Comparison of ENCODE assay signal across 41 mouse cellular contexts in genomic region chr6:57271881-57272280, GRCm38 (mm10). TPM values are rescaled to one million over a fixed set of nuclear protein-coding genes. Genes with fewer than 3 reads are reported as not detected.
"Had no signal": no experiment of that assay in that cellular context is flagged by ENCODE, and none has a peak within 500 bp of the region (broad histone marks: within the 10 kb centered on the region; RNA-seq: fewer than 3 reads in every experiment).

No protein-coding gene starts in this region.

- H3K9me3 ChIP-seq: heart, embryonic 10.5 days; heart, embryonic 12.5 days; kidney, embryonic 15.5 days; limb, embryonic 13.5 days; limb, embryonic 15.5 days; liver, embryonic 12.5 days had no signal

- H3K27me3 ChIP-seq: heart, embryonic 12.5 days; kidney, embryonic 15.5 days; limb, embryonic 13.5 days; limb, embryonic 15.5 days; liver, embryonic 12.5 days had no signal

- H3K9ac ChIP-seq: heart, embryonic 12.5 days; hindbrain, embryonic 14.5 days; kidney, embryonic 15.5 days; limb, embryonic 13.5 days; limb, embryonic 15.5 days; liver, embryonic 12.5 days; liver, embryonic 14.5 days had no signal

- H3K4me1 ChIP-seq: heart, embryonic 10.5 days; heart, embryonic 12.5 days; kidney, embryonic 15.5 days; limb, embryonic 15.5 days; liver, embryonic 12.5 days had no signal

- H3K4me2 ChIP-seq: heart, embryonic 12.5 days; hindbrain, embryonic 14.5 days; kidney, embryonic 15.5 days; limb, embryonic 13.5 days; limb, embryonic 15.5 days; liver, embryonic 12.5 days had no signal

- H3K36me3 ChIP-seq: heart, embryonic 10.5 days; heart, embryonic 12.5 days; kidney, embryonic 15.5 days; limb, embryonic 13.5 days; limb, embryonic 15.5 days; liver, embryonic 12.5 days had no signal

- H3K4me3 ChIP-seq: heart, embryonic 10.5 days; heart, embryonic 12.5 days; kidney, embryonic 15.5 days; limb, embryonic 13.5 days; limb, embryonic 15.5 days; liver, embryonic 12.5 days had no signal

- ATAC-seq: hindbrain, embryonic 16.5 days; intestine, embryonic 16.5 days; liver, embryonic 12.5 days had no signal

- DNase-seq: gastrocnemius, postnatal 25 days; heart, adult 18-20 months; heart, postnatal 10 days; heart, postnatal 4 days; kidney, adult 11 months; kidney, adult 2 months; kidney, adult 9 months; kidney, postnatal 25 days; kidney, postnatal 4 days; layer of hippocampus, adult 9-11 months; layer of hippocampus, postnatal 36 days; left cerebral cortex, postnatal 4 days had no signal

- H3K27ac ChIP-seq: heart, embryonic 10.5 days; hindbrain, embryonic 14.5 days; kidney, embryonic 15.5 days; kidney, postnatal 0 days; limb, embryonic 13.5 days; limb, embryonic 15.5 days; liver, embryonic 12.5 days; liver, embryonic 14.5 days had no signal

RNA-seq across cellular contexts. Expression of gene Vmn1r15, which starts 14.1 kb away (rescaled TPM):
- total RNA-seq: gastrocnemius, adult 18-20 months; gastrocnemius, adult 8-10 months; gastrocnemius, postnatal 25 days; gastrocnemius, postnatal 4 days; granulocyte monocyte progenitor cell, adult 5-6 weeks; heart, adult 18-20 months; heart, adult 8-10 months; heart, postnatal 10 days; heart, postnatal 25 days; heart, postnatal 4 days; layer of hippocampus, adult 8-10 months; layer of hippocampus, postnatal 14 days; layer of hippocampus, postnatal 36 days; left cerebral cortex, adult 18-20 months; left cerebral cortex, adult 8-10 months; left cerebral cortex, postnatal 10 days; left cerebral cortex, postnatal 25 days; left cerebral cortex, postnatal 4 days; liver, adult 2 months had no signal
- polyA plus RNA-seq: heart, embryonic 10.5 days; heart, embryonic 12.5 days; heart, embryonic 14.5 days; heart, embryonic 16.5 days; hindbrain, embryonic 11.5 days; hindbrain, embryonic 14.5 days; hindbrain, embryonic 16.5 days; intestine, embryonic 14.5 days; intestine, embryonic 16.5 days; kidney, adult 2 months; kidney, embryonic 15.5 days; kidney, postnatal 0 days; limb, embryonic 11.5 days; limb, embryonic 13.5 days; limb, embryonic 15.5 days; liver, adult 2 months; liver, embryonic 12.5 days; liver, embryonic 14.5 days had no signal

RNA-seq across cellular contexts. Expression of gene Vmn1r14, which starts 40.4 kb away (rescaled TPM):
- total RNA-seq: gastrocnemius, adult 18-20 months; gastrocnemius, adult 8-10 months; gastrocnemius, postnatal 25 days; gastrocnemius, postnatal 4 days; granulocyte monocyte progenitor cell, adult 5-6 weeks; heart, adult 18-20 months; heart, adult 8-10 months; heart, postnatal 10 days; heart, postnatal 25 days; heart, postnatal 4 days; layer of hippocampus, adult 8-10 months; layer of hippocampus, postnatal 14 days; layer of hippocampus, postnatal 36 days; left cerebral cortex, adult 18-20 months; left cerebral cortex, adult 8-10 months; left cerebral cortex, postnatal 10 days; left cerebral cortex, postnatal 25 days; left cerebral cortex, postnatal 4 days; liver, adult 2 months had no signal
- polyA plus RNA-seq: heart, embryonic 10.5 days; heart, embryonic 12.5 days; heart, embryonic 14.5 days; heart, embryonic 16.5 days; hindbrain, embryonic 11.5 days; hindbrain, embryonic 14.5 days; hindbrain, embryonic 16.5 days; intestine, embryonic 14.5 days; intestine, embryonic 16.5 days; kidney, adult 2 months; kidney, embryonic 15.5 days; kidney, postnatal 0 days; limb, embryonic 11.5 days; limb, embryonic 13.5 days; limb, embryonic 15.5 days; liver, adult 2 months; liver, embryonic 12.5 days; liver, embryonic 14.5 days had no signal

RNA-seq across cellular contexts. Expression of gene Vmn1r16, which starts 57.4 kb away (rescaled TPM):
- total RNA-seq: gastrocnemius, adult 18-20 months; gastrocnemius, adult 8-10 months; gastrocnemius, postnatal 25 days; gastrocnemius, postnatal 4 days; granulocyte monocyte progenitor cell, adult 5-6 weeks; heart, adult 18-20 months; heart, adult 8-10 months; heart, postnatal 10 days; heart, postnatal 25 days; heart, postnatal 4 days; layer of hippocampus, adult 8-10 months; layer of hippocampus, postnatal 14 days; layer of hippocampus, postnatal 36 days; left cerebral cortex, adult 18-20 months; left cerebral cortex, adult 8-10 months; left cerebral cortex, postnatal 10 days; left cerebral cortex, postnatal 25 days; left cerebral cortex, postnatal 4 days; liver, adult 2 months had no signal
- polyA plus RNA-seq: heart, embryonic 10.5 days; heart, embryonic 12.5 days; heart, embryonic 14.5 days; heart, embryonic 16.5 days; hindbrain, embryonic 11.5 days; hindbrain, embryonic 14.5 days; hindbrain, embryonic 16.5 days; intestine, embryonic 14.5 days; intestine, embryonic 16.5 days; kidney, adult 2 months; kidney, embryonic 15.5 days; kidney, postnatal 0 days; limb, embryonic 11.5 days; limb, embryonic 13.5 days; limb, embryonic 15.5 days; liver, adult 2 months; liver, embryonic 12.5 days; liver, embryonic 14.5 days had no signal
